Mouse (Mus musculus) embryonic fibroblast, embryonic 13.5 days (primary cell): ENCODE results near the gene Pten.

Source experiments
- CTCF ChIP-seq: IDR thresholded peaks from 2 replicates; pipeline ENCODE4 v1.5.1; 2011; ENCODE audit warnings: mild to moderate bottlenecking, control low read depth, low read length, moderate library complexity, borderline replicate concordance; ENCODE audit not compliant: insufficient read depth
- POLR2A ChIP-seq: IDR thresholded peaks from 2 replicates; pipeline ENCODE4 v1.6.1; 2011; ENCODE audit warnings: low read depth, mild to moderate bottlenecking, control low read depth, low read length, moderate library complexity

DNA sequence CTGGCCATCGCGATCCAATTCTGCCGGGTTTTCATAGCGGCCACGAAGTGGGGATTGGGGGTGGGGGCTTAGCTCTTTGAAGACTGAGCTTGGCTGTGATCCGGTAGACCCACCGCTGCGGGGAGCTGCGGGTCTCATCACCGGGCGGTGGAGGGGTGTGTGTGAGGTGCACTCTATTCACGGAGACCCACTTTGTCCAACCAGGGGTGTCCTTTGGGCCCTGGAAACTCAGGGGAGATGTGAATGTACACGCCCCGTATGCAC is 729 bp upstream of the Pten start:
- TF ChIP-seq POLR2A (no peak; the same call in 1 of the 2 replicates), CTCF (no peak)
